Mouse (Mus musculus): ENCODE results near the gene Nek1. TPM values are rescaled to one million over a fixed set of nuclear protein-coding genes. Genes with fewer than 3 reads are reported as not detected.

Nek1 gene
- polyA plus RNA-seq, 1 experiment: 3.4 TPM

- H3K27me3 ChIP-seq (ENCODE audit: control insufficient read depth, insufficient read depth, low read length): no peaks in the 10 kb centered on the region
- H3K4me3 ChIP-seq (ENCODE audit: extremely low read depth, insufficient read depth, insufficient read length): no peak overlapping the region
- no peak overlapping the region for H3K27ac ChIP-seq (ENCODE audit: insufficient read depth, low read length)
- no peak for TF ChIP-seq CTCF (IDR thresholded peaks at IDR 0.05; ENCODE audit: extremely low read depth, insufficient read depth, insufficient read length, insufficient replicate concordance)
- no peak for TF ChIP-seq POLR2A (IDR thresholded peaks at IDR 0.05; ENCODE audit: low read depth, low read length)
- H3K36me3 ChIP-seq (ENCODE audit: control insufficient read depth, insufficient read depth, low read length): no peaks in the 10 kb centered on the region
- H3K4me1 ChIP-seq (ENCODE audit: control insufficient read depth, insufficient read depth, insufficient read length): no peaks in the 10 kb centered on the region
- 87% methylated on average over 6 of the region's 6 CpGs for WGBS
- DNase-seq (ENCODE audit: low read depth in 1 of 2, low spot score in 2 of 2): no peak
Observed at GRCm38 (mm10) chr8:61141869-61142268, 148.9 kb downstream of the Nek1 start.

- Histone ChIP-seq H3K4me1 (ENCODE audit: control insufficient read depth, insufficient read depth, insufficient read length) (no peaks in the 10 kb centered on the region), H3K27me3 (ENCODE audit: control insufficient read depth, insufficient read depth, low read length) (no peaks in the 10 kb centered on the region), H3K36me3 (ENCODE audit: control insufficient read depth, insufficient read depth, low read length) (no peaks in the 10 kb centered on the region), H3K4me3 (ENCODE audit: extremely low read depth, insufficient read depth, insufficient read length) (no peak overlapping the region), H3K27ac (ENCODE audit: insufficient read depth, low read length) (no peak overlapping the region)
- no peak for TF ChIP-seq POLR2A (IDR thresholded peaks at IDR 0.05; ENCODE audit: low read depth, low read length)
- TF ChIP-seq CTCF (IDR thresholded peaks at IDR 0.05; ENCODE audit: extremely low read depth, insufficient read depth, insufficient read length, insufficient replicate concordance): no peak
- WGBS: 69% methylated on average over 3 of the region's 3 CpGs
- DNase-seq (ENCODE audit: low read depth in 1 of 2, low spot score in 2 of 2): no peak
Observed at GRCm38 (mm10) chr8:61142302-61142701, 149.3 kb downstream of the Nek1 start.

GRCm38 (mm10) chr8:61142845-61143244 is 149.8 kb downstream of the Nek1 start:
- DNase-seq (ENCODE audit: low read depth in 1 of 2, low spot score in 2 of 2): no peak
- TF ChIP-seq POLR2A (IDR thresholded peaks at IDR 0.05; ENCODE audit: low read depth, low read length) (no peak), CTCF (IDR thresholded peaks at IDR 0.05; ENCODE audit: extremely low read depth, insufficient read depth, insufficient read length, insufficient replicate concordance) (no peak)
- H3K27ac ChIP-seq (ENCODE audit: insufficient read depth, low read length): no peak overlapping the region
- no peak overlapping the region for H3K4me3 ChIP-seq (ENCODE audit: extremely low read depth, insufficient read depth, insufficient read length)
- no peaks in the 10 kb centered on the region for H3K4me1 ChIP-seq (ENCODE audit: control insufficient read depth, insufficient read depth, insufficient read length)
- no peaks in the 10 kb centered on the region for H3K36me3 ChIP-seq (ENCODE audit: control insufficient read depth, insufficient read depth, low read length)
- H3K27me3 ChIP-seq (ENCODE audit: control insufficient read depth, insufficient read depth, low read length): no peaks in the 10 kb centered on the region

- 94% methylated on average over 5 of the region's 5 CpGs for WGBS
- no peaks in the 10 kb centered on the region for H3K4me1 ChIP-seq (ENCODE audit: control insufficient read depth, insufficient read depth, insufficient read length)
- TF ChIP-seq POLR2A (IDR thresholded peaks at IDR 0.05; ENCODE audit: low read depth, low read length): no peak
- no peak for TF ChIP-seq CTCF (IDR thresholded peaks at IDR 0.05; ENCODE audit: extremely low read depth, insufficient read depth, insufficient read length, insufficient replicate concordance)
- no peak for DNase-seq (ENCODE audit: low read depth in 1 of 2, low spot score in 2 of 2)
- no peak overlapping the region for H3K4me3 ChIP-seq (ENCODE audit: extremely low read depth, insufficient read depth, insufficient read length)
- H3K27ac ChIP-seq (ENCODE audit: insufficient read depth, low read length): no peak overlapping the region
- no peaks in the 10 kb centered on the region for H3K27me3 ChIP-seq (ENCODE audit: control insufficient read depth, insufficient read depth, low read length)
- H3K36me3 ChIP-seq (ENCODE audit: control insufficient read depth, insufficient read depth, low read length): no peaks in the 10 kb centered on the region
Observed at GRCm38 (mm10) chr8:61148728-61149127, 155.7 kb downstream of the Nek1 start.

GRCm38 (mm10) chr8:61150596-61150995 is 157.6 kb downstream of the Nek1 start:
- 86% methylated on average over 4 of the region's 4 CpGs for WGBS
- no peak overlapping the region for H3K27ac ChIP-seq (ENCODE audit: insufficient read depth, low read length)
- no peak for TF ChIP-seq CTCF (IDR thresholded peaks at IDR 0.05; ENCODE audit: extremely low read depth, insufficient read depth, insufficient read length, insufficient replicate concordance)
- TF ChIP-seq POLR2A (IDR thresholded peaks at IDR 0.05; ENCODE audit: low read depth, low read length): no peak
- no peaks in the 10 kb centered on the region for H3K36me3 ChIP-seq (ENCODE audit: control insufficient read depth, insufficient read depth, low read length)
- no peaks in the 10 kb centered on the region for H3K4me1 ChIP-seq (ENCODE audit: control insufficient read depth, insufficient read depth, insufficient read length)
- H3K4me3 ChIP-seq (ENCODE audit: extremely low read depth, insufficient read depth, insufficient read length): no peak overlapping the region
- H3K27me3 ChIP-seq (ENCODE audit: control insufficient read depth, insufficient read depth, low read length): no peaks in the 10 kb centered on the region
- no peak for DNase-seq (ENCODE audit: low read depth in 1 of 2, low spot score in 2 of 2)

DNA sequence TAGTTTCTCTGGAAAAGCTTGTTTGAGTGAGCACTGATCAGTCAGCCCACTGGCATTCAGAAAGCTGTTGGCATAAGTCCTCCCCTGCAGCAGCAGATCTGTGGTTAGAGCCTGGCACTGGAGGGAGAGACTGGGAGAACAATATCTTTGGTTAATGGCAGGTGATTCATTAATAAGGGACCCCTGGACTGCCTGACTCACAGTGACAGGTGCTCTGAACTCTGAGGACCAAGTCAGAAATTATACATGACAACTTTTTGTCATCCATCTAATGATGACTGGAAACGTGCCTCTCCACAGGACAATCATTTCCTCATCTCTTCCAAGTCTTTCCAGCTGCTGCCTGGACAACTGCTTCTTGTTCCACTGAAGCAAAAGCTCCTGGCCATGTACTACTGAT is 163.4 kb downstream of the Nek1 start:
- no peak overlapping the region for H3K27ac ChIP-seq (ENCODE audit: insufficient read depth, low read length)
- H3K36me3 ChIP-seq (ENCODE audit: control insufficient read depth, insufficient read depth, low read length): no peaks in the 10 kb centered on the region
- no peaks in the 10 kb centered on the region; the same call in 1 of the 2 replicates for H3K27me3 ChIP-seq (ENCODE audit: control insufficient read depth, insufficient read depth, low read length)
- WGBS: 47% methylated on average over 1 of the region's 1 CpGs
- H3K4me1 ChIP-seq (ENCODE audit: control insufficient read depth, insufficient read depth, insufficient read length): no peaks in the 10 kb centered on the region
- no peak for TF ChIP-seq POLR2A (IDR thresholded peaks at IDR 0.05; ENCODE audit: low read depth, low read length)
- TF ChIP-seq CTCF (IDR thresholded peaks at IDR 0.05; ENCODE audit: extremely low read depth, insufficient read depth, insufficient read length, insufficient replicate concordance): no peak
- H3K4me3 ChIP-seq (ENCODE audit: extremely low read depth, insufficient read depth, insufficient read length): no peak overlapping the region
- no peak for DNase-seq (ENCODE audit: low read depth in 1 of 2, low spot score in 2 of 2)

DNA sequence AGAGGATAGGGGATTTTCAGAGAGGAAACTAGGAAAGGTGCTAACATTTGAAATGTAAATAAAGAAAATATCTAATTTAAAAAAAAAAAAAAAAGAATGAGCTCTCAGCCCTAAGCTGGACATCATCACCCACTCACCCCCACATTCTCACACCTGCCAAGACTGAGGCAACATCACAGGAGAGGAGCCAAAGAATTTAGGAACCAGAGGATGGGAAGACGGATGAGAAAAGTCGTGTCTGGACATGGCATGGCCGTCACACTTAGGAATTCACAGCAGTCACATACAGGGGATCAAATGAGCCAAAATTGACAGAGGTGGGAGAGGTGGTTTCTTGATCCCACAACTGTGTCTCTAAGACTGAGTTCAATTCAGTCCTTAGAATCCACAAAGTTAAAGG is 165.5 kb downstream of the Nek1 start:
- WGBS: 80% methylated on average over 3 of the region's 3 CpGs
- no peaks in the 10 kb centered on the region for H3K4me1 ChIP-seq (ENCODE audit: control insufficient read depth, insufficient read depth, insufficient read length)
- H3K27me3 ChIP-seq (ENCODE audit: control insufficient read depth, insufficient read depth, low read length): no peaks in the 10 kb centered on the region; the same call in 1 of the 2 replicates
- DNase-seq (ENCODE audit: low read depth in 1 of 2, low spot score in 2 of 2): no peak
- H3K4me3 ChIP-seq (ENCODE audit: extremely low read depth, insufficient read depth, insufficient read length): no peak overlapping the region
- H3K36me3 ChIP-seq (ENCODE audit: control insufficient read depth, insufficient read depth, low read length): no peaks in the 10 kb centered on the region
- no peak overlapping the region for H3K27ac ChIP-seq (ENCODE audit: insufficient read depth, low read length)
- TF ChIP-seq CTCF (IDR thresholded peaks at IDR 0.05; ENCODE audit: extremely low read depth, insufficient read depth, insufficient read length, insufficient replicate concordance): no peak
- TF ChIP-seq POLR2A (IDR thresholded peaks at IDR 0.05; ENCODE audit: low read depth, low read length): no peak

All from spleen, adult 2 months (tissue).